Mouse (Mus musculus): ENCODE results near the gene Ptpn18. TPM values are rescaled to one million over a fixed set of nuclear protein-coding genes. Genes with fewer than 3 reads are reported as not detected.
A peak's percentile ranks its signal among the peaks of the same experiment; 100 is the strongest.

The Ptpn18 gene
- polyA plus RNA-seq, 1 experiment, result 732 TPM

- Histone ChIP-seq H3K27me3 (replicated peaks) (no peaks in the 10 kb centered on the region), H3K36me3 (replicated peaks; ENCODE audit: low read length) (peaks cover 21% of the 10 kb centered on the region), H3K4me1 (peaks cover 82% of the 10 kb centered on the region), H3K9me3 (no peaks in the 10 kb centered on the region), H3K4me3 (replicated peaks) (no peak overlapping the region)
- TF ChIP-seq GATA1 (IDR thresholded peaks at IDR 0.05; ENCODE audit: borderline replicate concordance, low read length) (no peak), FLI1 (IDR thresholded peaks at IDR 0.05; ENCODE audit: low read length) (no peak)
Observed at GRCm38 (mm10) chr1:34481920-34482669, 22.5 kb downstream of the Ptpn18 start.

- no peak for TF ChIP-seq FLI1 (IDR thresholded peaks at IDR 0.05; ENCODE audit: low read length)
- no peak for TF ChIP-seq GATA1 (IDR thresholded peaks at IDR 0.05; ENCODE audit: borderline replicate concordance, low read length)
- Histone ChIP-seq H3K9me3 (no peaks in the 10 kb centered on the region), H3K4me3 (replicated peaks) (peak overlapping the region; percentile 77), H3K27me3 (replicated peaks) (no peaks in the 10 kb centered on the region), H3K36me3 (replicated peaks; ENCODE audit: low read length) (peaks cover 22% of the 10 kb centered on the region), H3K4me1 (peaks cover 59% of the 10 kb centered on the region)
Observed at GRCm38 (mm10) chr1:34484470-34484869, 24.9 kb downstream of the Ptpn18 start.

GRCm38 (mm10) chr1:34485461-34486188, 26.1 kb downstream of the Ptpn18 start:
- Histone ChIP-seq H3K9me3 (no peaks in the 10 kb centered on the region), H3K4me1 (peaks cover 53% of the 10 kb centered on the region), H3K27me3 (replicated peaks) (no peaks in the 10 kb centered on the region), H3K36me3 (replicated peaks; ENCODE audit: low read length) (peaks cover 22% of the 10 kb centered on the region), H3K4me3 (replicated peaks) (peak overlapping the region; percentile 19)
- no peak for TF ChIP-seq FLI1 (IDR thresholded peaks at IDR 0.05; ENCODE audit: low read length)
- TF ChIP-seq GATA1 (IDR thresholded peaks at IDR 0.05; ENCODE audit: borderline replicate concordance, low read length), result no peak

- Histone ChIP-seq H3K4me1 (peaks cover 48% of the 10 kb centered on the region), H3K9me3 (peaks cover 9% of the 10 kb centered on the region; the same call in 1 of the 2 replicates), H3K4me3 (replicated peaks) (no peak overlapping the region), H3K27me3 (replicated peaks) (no peaks in the 10 kb centered on the region), H3K36me3 (replicated peaks; ENCODE audit: low read length) (peaks cover 22% of the 10 kb centered on the region)
- no peak for TF ChIP-seq GATA1 (IDR thresholded peaks at IDR 0.05; ENCODE audit: borderline replicate concordance, low read length)
- no peak for TF ChIP-seq FLI1 (IDR thresholded peaks at IDR 0.05; ENCODE audit: low read length)
Observed at GRCm38 (mm10) chr1:34487383-34487782, 27.8 kb downstream of the Ptpn18 start.

GRCm38 (mm10) chr1:34489852-34490541, 30.4 kb downstream of the Ptpn18 start:
- H3K4me1 ChIP-seq, result peaks cover 31% of the 10 kb centered on the region
- H3K27me3 ChIP-seq (replicated peaks), result peaks cover 2% of the 10 kb centered on the region
- peaks cover 9% of the 10 kb centered on the region; the same call in 1 of the 2 replicates for H3K9me3 ChIP-seq
- no peak for TF ChIP-seq GATA1 (IDR thresholded peaks at IDR 0.05; ENCODE audit: borderline replicate concordance, low read length)
- TF ChIP-seq FLI1 (IDR thresholded peaks at IDR 0.05; ENCODE audit: low read length), result no peak
- peaks cover 22% of the 10 kb centered on the region for H3K36me3 ChIP-seq (replicated peaks; ENCODE audit: low read length)
- H3K4me3 ChIP-seq (replicated peaks), result no peak overlapping the region

GRCm38 (mm10) chr1:34491480-34491879, 31.9 kb downstream of the Ptpn18 start:
- Histone ChIP-seq H3K27me3 (replicated peaks) (peaks cover 2% of the 10 kb centered on the region), H3K4me3 (replicated peaks) (no peak overlapping the region), H3K4me1 (peaks cover 20% of the 10 kb centered on the region), H3K36me3 (replicated peaks; ENCODE audit: low read length) (peaks cover 10% of the 10 kb centered on the region), H3K9me3 (peaks cover 9% of the 10 kb centered on the region; the same call in 1 of the 2 replicates)
- TF ChIP-seq FLI1 (IDR thresholded peaks at IDR 0.05; ENCODE audit: low read length) (no peak), GATA1 (IDR thresholded peaks at IDR 0.05; ENCODE audit: borderline replicate concordance, low read length) (no peak)

- no peak overlapping the region for H3K4me3 ChIP-seq (replicated peaks)
- H3K36me3 ChIP-seq (replicated peaks; ENCODE audit: low read length), result no peaks in the 10 kb centered on the region
- TF ChIP-seq GATA1 (IDR thresholded peaks at IDR 0.05; ENCODE audit: borderline replicate concordance, low read length), result no peak
- H3K27me3 ChIP-seq (replicated peaks), result peaks cover 53% of the 10 kb centered on the region
- H3K9me3 ChIP-seq, result peaks cover 11% of the 10 kb centered on the region
- H3K4me1 ChIP-seq, result peaks cover 13% of the 10 kb centered on the region
Observed at GRCm38 (mm10) chr1:34502991-34503390, 43.4 kb downstream of the Ptpn18 start.

GRCm38 (mm10) chr1:34505307-34505706, 45.7 kb downstream of the Ptpn18 start:
- Histone ChIP-seq H3K36me3 (replicated peaks; ENCODE audit: low read length) (no peaks in the 10 kb centered on the region), H3K4me3 (replicated peaks) (no peak overlapping the region), H3K9me3 (peaks cover 14% of the 10 kb centered on the region), H3K4me1 (peaks cover 17% of the 10 kb centered on the region), H3K27me3 (replicated peaks) (peaks cover 37% of the 10 kb centered on the region)
- TF ChIP-seq GATA1 (IDR thresholded peaks at IDR 0.05; ENCODE audit: borderline replicate concordance, low read length) (no peak), FLI1 (IDR thresholded peaks at IDR 0.05; ENCODE audit: low read length) (no peak)

- Histone ChIP-seq H3K4me3 (replicated peaks) (peak overlapping the region; percentile 17), H3K36me3 (replicated peaks; ENCODE audit: low read length) (no peaks in the 10 kb centered on the region), H3K4me1 (peaks cover 25% of the 10 kb centered on the region), H3K9me3 (peaks cover 14% of the 10 kb centered on the region), H3K27me3 (replicated peaks) (peaks cover 37% of the 10 kb centered on the region)
- TF ChIP-seq GATA1 (IDR thresholded peaks at IDR 0.05; ENCODE audit: borderline replicate concordance, low read length), result no peak
- TF ChIP-seq FLI1 (IDR thresholded peaks at IDR 0.05; ENCODE audit: low read length), result no peak
Observed at GRCm38 (mm10) chr1:34505970-34506551, 46.5 kb downstream of the Ptpn18 start.
